Mouse (Mus musculus) heart, adult 2 months (tissue): Measurements from ENCODE around the gene Thop1. TPM values are rescaled to one million over a fixed set of nuclear protein-coding genes. Genes with fewer than 3 reads are reported as not detected.

ENCODE experiments used
- DNase-seq, 2 experiments: peaks; one replicate each; pipeline ENCODE4 v3.0.0; 2021
- H3K27ac ChIP-seq: fragments of 200-600 bp; 2 replicates; pipeline ENCODE4 v1.8.1; 2022
- H3K27me3 ChIP-seq: fragments of 200-500 bp; 2 replicates; pipeline ENCODE4 v1.6.1; 2012; ENCODE audit warnings: mild to moderate bottlenecking, low read length, inconsistent platforms, mixed read lengths; ENCODE audit not compliant: control insufficient read depth, insufficient read depth
- H3K36me3 ChIP-seq: fragments of 200-500 bp; 2 replicates; pipeline ENCODE4 v1.6.1; 2012; ENCODE audit warnings: low read length, inconsistent platforms; ENCODE audit not compliant: control insufficient read depth, insufficient read depth
- H3K4me1 ChIP-seq: fragments of 200-500 bp; 2 replicates; pipeline ENCODE4 v1.6.1; 2011; ENCODE audit warnings: low read length; ENCODE audit not compliant: control insufficient read depth, insufficient read depth
- H3K4me3 ChIP-seq: fragments of 200-600 bp; 2 replicates; pipeline ENCODE4 v1.8.1; 2022
- H3K79me2 ChIP-seq: fragments of 200-500 bp; replicated peaks from 2 replicates; pipeline ENCODE4 v1.6.1; 2012; ENCODE audit warnings: mild to moderate bottlenecking, inconsistent platforms, low read length, moderate library complexity, mixed read lengths; ENCODE audit not compliant: control insufficient read depth, insufficient read depth
- H3K9ac ChIP-seq: fragments of 200-500 bp; 2 replicates; pipeline ENCODE4 v1.6.1; 2012; ENCODE audit warnings: low read depth, mild to moderate bottlenecking, control low read depth, inconsistent platforms, low read length, mixed read lengths
- CTCF ChIP-seq: fragments of 200-600 bp; IDR thresholded peaks from 2 replicates; pipeline ENCODE4 v1.8.1; 2022; ENCODE audit warnings: antibody characterized with exemption, mild to moderate bottlenecking, moderate library complexity
- EP300 ChIP-seq: fragments of 200-500 bp; IDR thresholded peaks from 2 replicates; pipeline ENCODE4 v1.6.1; 2011; ENCODE audit warnings: low read depth, low read length, control low read depth; ENCODE audit not compliant: insufficient read depth
- POLR2A ChIP-seq: fragments of 200-500 bp; IDR thresholded peaks from 2 replicates; pipeline ENCODE4 v1.6.1; 2011; ENCODE audit warnings: mild to moderate bottlenecking, low read depth, low read length, control low read depth; ENCODE audit not compliant: insufficient read depth
- WGBS: fragments of 180-500 bp; shearing (Covaris S2); methylation state at CpG from one replicate; pipeline ENCODE4 v1.1.7; 2018; 5-methylcytosine and 5-hydroxymethylcytosine counted together
- intact Hi-C: fragments of 180-260 bp; cut with DNase I; formaldehyde crosslinking; loops from one replicate; pipeline ENCODE4 v1.15.1; 2025
- polyA plus RNA-seq: library from polyadenylated mRNA; depleted of rRNA; stranded (reverse); fragments of >200 nt; gene quantifications from 2 replicates; pipeline ENCODE4 v1.2.3, GENCODE M21; 2012
- total RNA-seq, 2 experiments: library from RNA; stranded (reverse); gene quantifications; 2 replicates each; pipeline ENCODE4 v1.2.3; 2021

The Thop1 gene
- total and polyA plus RNA-seq, 3 experiments = 11.3 to 15.5 (median 15.2) TPM

DNA sequence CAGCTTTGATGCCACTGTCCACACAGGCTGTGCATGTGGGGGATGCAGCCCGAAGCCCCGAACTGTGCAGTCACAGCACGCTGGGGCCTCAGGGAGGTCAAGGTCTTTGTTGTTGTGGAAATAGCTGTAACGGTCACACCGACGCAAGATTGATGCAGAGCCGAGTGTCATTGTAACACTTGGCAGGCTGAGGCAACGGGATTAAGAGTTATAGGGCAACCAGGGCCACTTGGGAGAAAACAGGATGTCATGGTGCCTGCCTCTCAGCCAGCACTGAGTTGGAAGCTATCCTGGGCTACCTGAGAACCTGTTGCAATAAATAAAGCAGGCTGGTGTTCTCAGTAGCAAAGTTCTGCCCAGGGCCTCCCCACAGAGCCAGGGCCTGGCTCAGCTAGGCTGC, 5.9 kb downstream of the Thop1 start:
- H3K79me2 ChIP-seq = no peaks in the 10 kb centered on the region
- H3K9ac ChIP-seq = no peak overlapping the region
- WGBS = 66% methylated on average over 8 of the region's 8 CpGs
- H3K27ac ChIP-seq = no peak overlapping the region
- intact Hi-C loops = no loop called here
- H3K27me3 ChIP-seq = no peaks in the 10 kb centered on the region
- no peak overlapping the region for H3K4me3 ChIP-seq
- TF ChIP-seq CTCF (no peak), EP300 (no peak), POLR2A (no peak)
- DNase-seq = no peak
- no peaks in the 10 kb centered on the region for H3K4me1 ChIP-seq
- no peaks in the 10 kb centered on the region for H3K36me3 ChIP-seq

DNA sequence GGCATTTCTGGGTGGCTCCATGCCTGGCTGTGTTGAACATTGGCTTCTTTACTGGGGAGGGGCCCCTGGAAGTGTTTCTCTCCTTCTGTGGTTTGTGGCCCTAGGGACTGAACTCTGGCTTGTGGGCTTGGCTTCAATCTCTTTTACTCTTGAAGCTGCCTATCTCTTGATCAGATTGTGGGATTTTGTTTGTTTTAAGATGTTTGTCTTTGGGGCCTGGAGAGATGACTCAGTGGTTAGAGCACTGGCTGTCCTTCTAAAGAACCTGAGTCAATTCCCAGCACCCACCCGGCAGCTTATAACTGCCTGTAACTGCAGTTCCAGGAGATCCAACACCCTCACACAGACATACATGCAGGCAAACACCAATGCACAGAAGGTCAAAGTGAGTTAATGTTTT, 6.5 kb downstream of the Thop1 start:
- DNase-seq = no peak
- intact Hi-C loops = no loop called here
- H3K9ac ChIP-seq = no peak overlapping the region
- TF ChIP-seq CTCF (no peak), POLR2A (no peak), EP300 (no peak)
- no peaks in the 10 kb centered on the region for H3K4me1 ChIP-seq
- H3K36me3 ChIP-seq = no peaks in the 10 kb centered on the region
- no peaks in the 10 kb centered on the region for H3K79me2 ChIP-seq
- no peak overlapping the region for H3K4me3 ChIP-seq
- H3K27ac ChIP-seq = no peak overlapping the region
- no peaks in the 10 kb centered on the region for H3K27me3 ChIP-seq
- WGBS = 85% methylated on average over 1 of the region's 1 CpGs

- no peaks in the 10 kb centered on the region for H3K36me3 ChIP-seq
- no peak overlapping the region for H3K4me3 ChIP-seq
- H3K9ac ChIP-seq = no peak overlapping the region
- no peak for TF ChIP-seq EP300
- TF ChIP-seq CTCF = no peak
- no peak for TF ChIP-seq POLR2A
- H3K4me1 ChIP-seq = no peaks in the 10 kb centered on the region
- DNase-seq = no peak
- H3K27ac ChIP-seq = no peak overlapping the region
- intact Hi-C loops = no loop called here
- WGBS = 93% methylated on average over 11 of the region's 11 CpGs
- H3K27me3 ChIP-seq = no peaks in the 10 kb centered on the region
- H3K79me2 ChIP-seq = no peaks in the 10 kb centered on the region
These were observed 8.1 kb downstream of the Thop1 start for GRCm38 (mm10) chr10:81077916-81078315.

DNA sequence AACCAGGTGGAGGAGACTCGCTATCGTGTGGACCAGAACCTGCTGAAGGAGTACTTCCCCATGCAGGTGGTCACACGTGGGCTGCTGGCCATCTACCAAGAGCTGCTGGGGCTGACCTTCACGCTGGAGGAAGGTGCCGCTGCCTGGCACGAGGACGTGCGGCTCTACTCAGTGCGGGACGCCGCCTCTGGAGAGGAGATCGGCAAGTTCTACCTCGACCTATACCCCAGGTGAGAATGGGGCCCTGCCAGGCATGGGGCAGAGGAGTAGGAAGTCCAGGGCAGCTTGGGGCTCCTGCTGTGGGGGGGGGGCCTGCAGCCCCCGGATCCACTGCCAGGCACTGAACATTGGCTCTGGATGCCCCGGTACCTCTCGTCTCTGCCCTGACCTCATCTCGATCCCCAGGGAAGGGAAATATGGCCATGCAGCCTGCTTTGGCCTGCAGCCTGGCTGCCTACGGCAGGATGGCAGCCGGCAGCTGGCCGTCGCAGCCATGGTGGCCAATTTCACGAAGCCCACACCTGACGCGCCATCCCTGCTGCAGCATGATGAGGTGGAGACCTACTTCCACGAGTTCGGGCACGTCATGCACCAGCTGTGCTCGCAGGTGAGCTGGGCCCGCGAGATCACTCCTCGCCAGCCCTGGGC, 10.3 kb downstream of the Thop1 start:
- TF ChIP-seq CTCF = no peak
- TF ChIP-seq POLR2A = no peak
- no peaks in the 10 kb centered on the region for H3K36me3 ChIP-seq
- no peak for DNase-seq

DNA sequence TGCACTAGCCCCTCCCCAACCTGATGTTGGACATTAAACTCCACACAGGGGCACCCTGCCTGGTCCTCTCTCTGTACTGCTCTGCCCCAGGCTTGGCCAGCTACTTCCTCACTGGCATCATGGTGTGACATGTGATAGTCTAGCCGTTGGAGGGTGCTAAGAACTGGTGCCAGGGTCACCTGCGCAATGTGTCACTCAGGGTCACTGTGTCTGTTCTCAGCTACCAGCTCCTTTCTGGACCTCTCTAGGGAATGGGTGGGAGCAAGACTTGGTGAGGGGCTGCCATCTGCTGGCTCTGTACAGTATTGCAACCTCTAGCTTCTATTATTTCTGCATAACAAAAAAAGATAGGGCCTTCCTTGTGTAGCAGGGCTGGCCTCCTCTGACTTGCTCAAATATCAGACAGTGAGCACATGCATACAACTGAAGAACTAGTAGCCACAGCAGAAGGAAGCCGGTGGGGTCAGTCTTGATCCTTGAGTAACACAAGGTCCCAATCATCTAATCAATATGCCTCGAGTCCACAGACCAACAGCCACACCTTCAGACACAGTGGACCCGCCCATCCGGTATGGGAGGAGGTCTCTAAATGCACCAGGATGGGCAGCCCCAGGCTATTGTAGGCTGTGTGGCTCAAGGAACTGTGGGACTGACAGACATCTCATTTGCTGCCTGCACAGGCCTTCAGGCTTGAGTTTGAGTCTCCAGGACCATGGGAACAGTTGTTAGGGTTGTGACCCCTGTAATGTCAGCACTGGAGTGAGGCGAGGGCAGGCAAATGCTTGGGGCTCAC, 12.5 kb downstream of the Thop1 start:
- H3K36me3 ChIP-seq = no peaks in the 10 kb centered on the region
- no peak overlapping the region for H3K9ac ChIP-seq
- no peaks in the 10 kb centered on the region for H3K27me3 ChIP-seq
- DNase-seq = peak; percentile 67 to 76
- H3K4me1 ChIP-seq = no peaks in the 10 kb centered on the region
- H3K79me2 ChIP-seq = no peaks in the 10 kb centered on the region
- 64% methylated on average over 7 of the region's 7 CpGs for WGBS
- no peak overlapping the region for H3K27ac ChIP-seq
- H3K4me3 ChIP-seq = no peak overlapping the region
- peak; percentile 86 for TF ChIP-seq EP300
- TF ChIP-seq POLR2A = no peak
- TF ChIP-seq CTCF = peak; percentile 91
- intact Hi-C loops = loop anchor here (1.0 to 2.0 kb wide), 2 partner anchors 66 to 84 kb away; no protein-coding TSS in a partner anchor

More for the DNA sequence above, 10.3 kb downstream of the Thop1 start:
- Histone ChIP-seq H3K27me3 (no peaks in the 10 kb centered on the region), H3K4me3 (no peak overlapping the region), H3K27ac (no peak overlapping the region), H3K4me1 (no peaks in the 10 kb centered on the region), H3K9ac (no peak overlapping the region), H3K79me2 (no peaks in the 10 kb centered on the region)
- intact Hi-C loops = no loop called here
- 94% methylated on average over 31 of the region's 31 CpGs for WGBS

- H3K36me3 ChIP-seq = no peaks in the 10 kb centered on the region
- intact Hi-C loops = loop anchor here (2.0 kb wide), 1 partner anchor 88 kb away; no protein-coding TSS in a partner anchor
- TF ChIP-seq CTCF = peak; percentile 60
- no peak for TF ChIP-seq POLR2A
- no peak overlapping the region for H3K27ac ChIP-seq
- WGBS = 50% methylated on average over 2 of the region's 2 CpGs
- no peak for DNase-seq
- no peak overlapping the region for H3K4me3 ChIP-seq
- H3K79me2 ChIP-seq = no peaks in the 10 kb centered on the region
- H3K27me3 ChIP-seq = no peaks in the 10 kb centered on the region
- H3K4me1 ChIP-seq = no peaks in the 10 kb centered on the region
- no peak overlapping the region for H3K9ac ChIP-seq
These were observed 17.2 kb downstream of the Thop1 start for GRCm38 (mm10) chr10:81087021-81087420.
